Mouse (Mus musculus) frontal cortex, postnatal 10 days (tissue): ENCODE measurements around the gene Per1.

Source experiments
- DNase-seq, 2 experiments: peaks; one replicate each; pipeline ENCODE4 v3.0.0; 2022; ENCODE audit warnings: low spot score in 2 of 2, mixed read lengths in 1 of 2

Gene Per1

GRCm38 (mm10) chr11:69099177-69099914 lies 4.3 kb downstream of the Per1 start:
- peak in 1 of 2 experiments; percentile 72 for DNase-seq

- peak; percentile 88 to 92 for DNase-seq
Observed at GRCm38 (mm10) chr11:69099915-69100345, 4.9 kb downstream of the Per1 start.

GRCm38 (mm10) chr11:69100639-69101360 lies 5.8 kb downstream of the Per1 start:
- DNase-seq: peak; percentile 13 to 54

- DNase-seq: peak in 1 of 2 experiments; percentile 7
Observed at GRCm38 (mm10) chr11:69101604-69102402, 6.8 kb downstream of the Per1 start.

GRCm38 (mm10) chr11:69102403-69102725 lies 7.3 kb downstream of the Per1 start:
- no peak for DNase-seq

GRCm38 (mm10) chr11:69103121-69103520 lies 8.1 kb downstream of the Per1 start:
- DNase-seq: peak; percentile 3 to 8

- DNase-seq: peak; percentile 8 to 9
Observed at GRCm38 (mm10) chr11:69103531-69104435, 8.8 kb downstream of the Per1 start.

- DNase-seq: no peak
Observed at GRCm38 (mm10) chr11:69104487-69104886, 9.5 kb downstream of the Per1 start.

- no peak for DNase-seq
Observed at GRCm38 (mm10) chr11:69105227-69105626, 10.2 kb downstream of the Per1 start.

GRCm38 (mm10) chr11:69105796-69106195 lies 10.8 kb downstream of the Per1 start:
- DNase-seq: no peak

GRCm38 (mm10) chr11:69106299-69106698 lies 11.3 kb downstream of the Per1 start:
- DNase-seq: no peak

- no peak for DNase-seq
Observed at GRCm38 (mm10) chr11:69106842-69107241, 11.8 kb downstream of the Per1 start.

GRCm38 (mm10) chr11:69107676-69108075 lies 12.7 kb downstream of the Per1 start:
- DNase-seq: no peak

- DNase-seq: no peak
Observed at GRCm38 (mm10) chr11:69108223-69108622, 13.2 kb downstream of the Per1 start.

GRCm38 (mm10) chr11:69109032-69109900 lies 14.2 kb downstream of the Per1 start:
- no peak for DNase-seq

- DNase-seq: peak in 1 of 2 experiments; percentile 92
Observed at GRCm38 (mm10) chr11:69110319-69111046, 15.5 kb downstream of the Per1 start.

GRCm38 (mm10) chr11:69111051-69111810 lies 16.2 kb downstream of the Per1 start:
- DNase-seq: no peak

- no peak for DNase-seq
Observed at GRCm38 (mm10) chr11:69111865-69112264, 16.8 kb downstream of the Per1 start.

- no peak for DNase-seq
Observed at GRCm38 (mm10) chr11:69114018-69114417, 19.0 kb downstream of the Per1 start.
